Mouse (Mus musculus): ENCODE results near the gene Tbc1d5. TPM values are rescaled to one million over a fixed set of nuclear protein-coding genes. Genes with fewer than 3 reads are reported as not detected.

The Tbc1d5 gene
- total RNA-seq, 1 experiment: 3.8 TPM

GRCm38 (mm10) chr17:50922308-50922707, 256.8 kb downstream of the Tbc1d5 start:
- H3K9me3 ChIP-seq (ENCODE audit: control insufficient read depth, insufficient read depth, low read depth, low read length): no peaks in the 10 kb centered on the region
- no peak overlapping the region for H3K4me3 ChIP-seq (ENCODE audit: insufficient read depth in 1 of 2, low read depth in 1 of 2, low read length in 2 of 2, poor library complexity in 1 of 2, severe bottlenecking in 1 of 2)
- DNase-seq (ENCODE audit: low read depth, low spot score): no peak
- no peak overlapping the region for H3K27ac ChIP-seq (ENCODE audit: insufficient read depth, low read depth, low read length, poor library complexity, severe bottlenecking)
- H3K9ac ChIP-seq (ENCODE audit: insufficient read depth, low read depth, low read length, poor library complexity, severe bottlenecking): no peak overlapping the region
- in situ Hi-C loops (cut with MboI; ENCODE audit: low sequenced_read_pairs in 2 of 2, unreplicated experiment in 2 of 2): no loop called here
- H3K36me3 ChIP-seq (ENCODE audit: control insufficient read depth, insufficient read depth, low read length, poor library complexity, severe bottlenecking): no peaks in the 10 kb centered on the region
- TF ChIP-seq ZC3H11A (IDR thresholded peaks at IDR 0.05; ENCODE audit: borderline replicate concordance, low read depth, low read length) (no peak), HCFC1 (IDR thresholded peaks at IDR 0.05; ENCODE audit: borderline replicate concordance, insufficient read depth, low read length) (no peak), ZNF384 (IDR thresholded peaks at IDR 0.05; ENCODE audit: low read depth, low read length) (no peak), CHD2 (IDR thresholded peaks at IDR 0.05; ENCODE audit: low read depth, low read length) (no peak)
- H3K4me1 ChIP-seq (ENCODE audit: control insufficient read depth in 2 of 2, insufficient read depth in 2 of 2, low read length in 2 of 2, poor library complexity in 1 of 2): no peaks in the 10 kb centered on the region

DNA sequence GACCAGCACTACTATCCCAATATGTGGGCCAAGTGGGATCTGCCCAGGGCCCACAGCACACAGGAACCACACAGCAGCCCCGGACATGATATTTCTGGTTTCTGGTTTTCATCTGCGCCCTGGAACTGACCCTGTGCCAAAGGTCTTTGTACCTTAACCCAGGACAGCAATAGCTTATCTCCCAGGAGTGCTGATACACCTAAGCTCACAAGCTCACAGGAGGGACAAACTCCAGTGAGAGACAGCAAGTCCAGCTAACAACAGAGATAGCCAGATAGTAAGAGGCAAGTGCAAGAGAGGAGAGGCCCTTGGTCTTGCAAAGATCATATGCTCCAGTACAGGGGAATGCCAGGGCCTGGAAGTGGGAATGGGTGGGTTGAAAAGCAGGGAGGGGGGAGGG, 263.9 kb downstream of the Tbc1d5 start:
- Histone ChIP-seq H3K9ac (ENCODE audit: insufficient read depth, low read depth, low read length, poor library complexity, severe bottlenecking) (no peak overlapping the region), H3K4me3 (ENCODE audit: insufficient read depth in 1 of 2, low read depth in 1 of 2, low read length in 2 of 2, poor library complexity in 1 of 2, severe bottlenecking in 1 of 2) (no peak overlapping the region), H3K27ac (ENCODE audit: insufficient read depth, low read depth, low read length, poor library complexity, severe bottlenecking) (no peak overlapping the region), H3K36me3 (ENCODE audit: control insufficient read depth, insufficient read depth, low read length, poor library complexity, severe bottlenecking) (no peaks in the 10 kb centered on the region), H3K4me1 (ENCODE audit: control insufficient read depth in 2 of 2, insufficient read depth in 2 of 2, low read length in 2 of 2, poor library complexity in 1 of 2) (no peaks in the 10 kb centered on the region), H3K9me3 (ENCODE audit: control insufficient read depth, insufficient read depth, low read depth, low read length) (no peaks in the 10 kb centered on the region)
- TF ChIP-seq ZC3H11A (IDR thresholded peaks at IDR 0.05; ENCODE audit: borderline replicate concordance, low read depth, low read length) (no peak), MAFK (IDR thresholded peaks at IDR 0.05; ENCODE audit: insufficient read depth, low read depth, low read length) (no peak), HCFC1 (IDR thresholded peaks at IDR 0.05; ENCODE audit: borderline replicate concordance, insufficient read depth, low read length) (no peak), ZNF384 (IDR thresholded peaks at IDR 0.05; ENCODE audit: low read depth, low read length) (no peak), CHD2 (IDR thresholded peaks at IDR 0.05; ENCODE audit: low read depth, low read length) (no peak)
- DNase-seq (ENCODE audit: low read depth, low spot score): no peak
- in situ Hi-C loops (cut with MboI; ENCODE audit: low sequenced_read_pairs in 2 of 2, unreplicated experiment in 2 of 2): no loop called here

- H3K4me1 ChIP-seq (ENCODE audit: control insufficient read depth in 2 of 2, insufficient read depth in 2 of 2, low read length in 2 of 2, poor library complexity in 1 of 2): no peaks in the 10 kb centered on the region
- H3K36me3 ChIP-seq (ENCODE audit: control insufficient read depth, insufficient read depth, low read length, poor library complexity, severe bottlenecking): no peaks in the 10 kb centered on the region
- no peak overlapping the region for H3K4me3 ChIP-seq (ENCODE audit: insufficient read depth in 1 of 2, low read depth in 1 of 2, low read length in 2 of 2, poor library complexity in 1 of 2, severe bottlenecking in 1 of 2)
- DNase-seq (ENCODE audit: low read depth, low spot score): no peak
- TF ChIP-seq HCFC1 (IDR thresholded peaks at IDR 0.05; ENCODE audit: borderline replicate concordance, insufficient read depth, low read length): no peak
- no peak for TF ChIP-seq CHD2 (IDR thresholded peaks at IDR 0.05; ENCODE audit: low read depth, low read length)
- no peak for TF ChIP-seq ZNF384 (IDR thresholded peaks at IDR 0.05; ENCODE audit: low read depth, low read length)
- TF ChIP-seq MAFK (IDR thresholded peaks at IDR 0.05; ENCODE audit: insufficient read depth, low read depth, low read length): no peak
- no peak for TF ChIP-seq ZC3H11A (IDR thresholded peaks at IDR 0.05; ENCODE audit: borderline replicate concordance, low read depth, low read length)
- H3K9ac ChIP-seq (ENCODE audit: insufficient read depth, low read depth, low read length, poor library complexity, severe bottlenecking): no peak overlapping the region
- H3K9me3 ChIP-seq (ENCODE audit: control insufficient read depth, insufficient read depth, low read depth, low read length): no peaks in the 10 kb centered on the region
- in situ Hi-C loops (cut with MboI; ENCODE audit: low sequenced_read_pairs in 2 of 2, unreplicated experiment in 2 of 2): no loop called here
- no peak overlapping the region for H3K27ac ChIP-seq (ENCODE audit: insufficient read depth, low read depth, low read length, poor library complexity, severe bottlenecking)
These were observed 270.4 kb downstream of the Tbc1d5 start for GRCm38 (mm10) chr17:50908568-50909335.

GRCm38 (mm10) chr17:50908160-50908559, 271.0 kb downstream of the Tbc1d5 start:
- Histone ChIP-seq H3K36me3 (ENCODE audit: control insufficient read depth, insufficient read depth, low read length, poor library complexity, severe bottlenecking) (no peaks in the 10 kb centered on the region), H3K27ac (ENCODE audit: insufficient read depth, low read depth, low read length, poor library complexity, severe bottlenecking) (no peak overlapping the region), H3K4me1 (ENCODE audit: control insufficient read depth in 2 of 2, insufficient read depth in 2 of 2, low read length in 2 of 2, poor library complexity in 1 of 2) (no peaks in the 10 kb centered on the region), H3K9me3 (ENCODE audit: control insufficient read depth, insufficient read depth, low read depth, low read length) (no peaks in the 10 kb centered on the region), H3K9ac (ENCODE audit: insufficient read depth, low read depth, low read length, poor library complexity, severe bottlenecking) (no peak overlapping the region), H3K4me3 (ENCODE audit: insufficient read depth in 1 of 2, low read depth in 1 of 2, low read length in 2 of 2, poor library complexity in 1 of 2, severe bottlenecking in 1 of 2) (no peak overlapping the region)
- in situ Hi-C loops (cut with MboI; ENCODE audit: low sequenced_read_pairs in 2 of 2, unreplicated experiment in 2 of 2): no loop called here
- DNase-seq (ENCODE audit: low read depth, low spot score): no peak
- TF ChIP-seq CHD2 (IDR thresholded peaks at IDR 0.05; ENCODE audit: low read depth, low read length) (no peak), ZC3H11A (IDR thresholded peaks at IDR 0.05; ENCODE audit: borderline replicate concordance, low read depth, low read length) (no peak), HCFC1 (IDR thresholded peaks at IDR 0.05; ENCODE audit: borderline replicate concordance, insufficient read depth, low read length) (no peak), MAFK (IDR thresholded peaks at IDR 0.05; ENCODE audit: insufficient read depth, low read depth, low read length) (no peak), ZNF384 (IDR thresholded peaks at IDR 0.05; ENCODE audit: low read depth, low read length) (no peak)
